Mouse (Mus musculus) heart, embryonic 16.5 days (tissue): ENCODE measurements around the gene Rmnd5a. TPM values are rescaled to one million over a fixed set of nuclear protein-coding genes. Genes with fewer than 3 reads are reported as not detected.
A peak's percentile ranks its signal among the peaks of the same experiment; 100 is the strongest.

Source experiments
- ATAC-seq: fragments of 200-750 bp; cut with Nextera tagmentation; replicated peaks from 2 replicates; pipeline ENCODE4 v1.8.0; 2017; ENCODE audit warnings: moderate number of reproducible peaks; ENCODE audit not compliant: insufficient read depth, low FRiP score; ENCODE audit errors: extremely low read depth
- H3K27ac ChIP-seq: fragments of 300-500 bp; sonication (generic); 2 replicates; pipeline ENCODE4 v1.5.1; 2014; ENCODE audit warnings: mild to moderate bottlenecking, low read length, control low read depth, moderate library complexity
- H3K27me3 ChIP-seq: fragments of 300-500 bp; sonication (generic); 2 replicates; pipeline ENCODE4 v1.6.1; 2014; ENCODE audit warnings: low read length, mixed read lengths; ENCODE audit not compliant: control insufficient read depth, insufficient read depth
- H3K36me3 ChIP-seq: fragments of 300-500 bp; sonication (generic); 2 replicates; pipeline ENCODE4 v1.6.1; 2014; ENCODE audit not compliant: control insufficient read depth, insufficient read depth
- H3K4me1 ChIP-seq: fragments of 300-500 bp; sonication (generic); 2 replicates; pipeline ENCODE4 v1.6.1; 2014; ENCODE audit warnings: low read length, mixed read lengths; ENCODE audit not compliant: control insufficient read depth, insufficient read depth
- H3K4me2 ChIP-seq: fragments of 300-500 bp; sonication (generic); 2 replicates; pipeline ENCODE4 v1.6.1; 2014; ENCODE audit warnings: low read depth, mild to moderate bottlenecking, control low read depth, low read length
- H3K4me3 ChIP-seq: fragments of 300-500 bp; sonication (generic); 2 replicates; pipeline ENCODE4 v1.5.1; 2014; ENCODE audit warnings: mild to moderate bottlenecking, control low read depth, low read length
- H3K9ac ChIP-seq: fragments of 300-500 bp; sonication (generic); 2 replicates; pipeline ENCODE4 v1.6.1; 2014; ENCODE audit warnings: low read length, control low read depth
- H3K9me3 ChIP-seq: fragments of 300-500 bp; sonication (generic); replicated peaks from 2 replicates; pipeline ENCODE4 v1.6.1; 2016; ENCODE audit warnings: low read length; ENCODE audit not compliant: control insufficient read depth
- WGBS: fragments of 180-500 bp; shearing (Covaris S2); extraction: QIAGEN DNeasy Blood & Tissue Kit; methylation state at CpG from one replicate; pipeline ENCODE4 v1.1.7; 2014; 5-methylcytosine and 5-hydroxymethylcytosine counted together
- polyA plus RNA-seq: library from polyadenylated mRNA; unstranded; fragments of >200 nt; fragmentation: Nextera tagmentation; extraction: Ambion mirVana; gene quantifications from 2 replicates; pipeline ENCODE4 v1.2.1, GENCODE M21; 2015

Gene Rmnd5a
- polyA plus RNA-seq, 1 experiment from 2014 or later, result 14.5 TPM

DNA sequence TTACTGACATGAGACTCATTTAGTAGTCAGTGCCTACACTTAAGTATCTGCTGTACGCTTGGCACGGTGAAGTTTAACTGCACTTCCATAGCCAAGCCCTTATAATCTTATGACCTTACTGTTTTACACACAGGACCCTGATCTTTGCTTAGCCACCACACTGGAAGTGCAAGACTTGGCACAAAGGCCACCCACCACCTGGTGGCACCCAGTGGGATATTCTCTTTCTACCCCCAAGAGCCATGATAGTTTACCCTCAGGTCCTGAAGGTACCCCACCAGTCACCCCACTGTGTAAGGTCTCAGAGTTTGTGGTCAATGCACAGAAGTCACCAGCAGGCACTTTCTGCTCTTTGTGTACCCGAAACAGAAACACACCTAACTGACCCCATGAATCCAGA, 89.2 kb downstream of the Rmnd5a start:
- H3K27ac ChIP-seq, result no peak overlapping the region
- no peaks in the 10 kb centered on the region for H3K36me3 ChIP-seq
- 97% methylated on average over 3 of the region's 3 CpGs for WGBS
- H3K4me1 ChIP-seq, result no peaks in the 10 kb centered on the region
- peaks cover 5% of the 10 kb centered on the region for H3K9me3 ChIP-seq
- H3K4me2 ChIP-seq, result no peak overlapping the region
- no peak for ATAC-seq
- no peaks in the 10 kb centered on the region for H3K27me3 ChIP-seq
- no peak overlapping the region for H3K9ac ChIP-seq
- no peak overlapping the region for H3K4me3 ChIP-seq

DNA sequence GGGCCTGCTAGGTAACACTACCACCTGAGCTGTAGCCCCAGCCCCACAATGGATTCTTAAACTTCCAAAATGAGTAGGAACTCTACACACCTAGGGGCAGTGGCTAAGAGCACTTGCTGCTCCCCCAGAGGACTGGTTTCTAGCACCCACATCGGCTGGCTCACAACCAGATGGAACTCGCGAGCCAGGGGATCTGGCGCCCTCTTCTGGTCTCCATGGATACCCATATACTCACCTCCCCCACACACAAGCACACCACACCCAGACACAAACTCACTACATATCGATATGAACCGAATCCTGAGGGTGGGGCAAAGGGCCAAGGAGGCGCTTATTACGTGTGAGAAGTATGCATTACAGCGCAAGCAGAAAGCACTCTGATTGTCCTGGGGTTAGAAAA, 92.4 kb downstream of the Rmnd5a start:
- no peak overlapping the region for H3K27ac ChIP-seq
- ATAC-seq, result no peak
- H3K4me3 ChIP-seq, result no peak overlapping the region
- H3K4me1 ChIP-seq, result no peaks in the 10 kb centered on the region
- H3K9ac ChIP-seq, result no peak overlapping the region
- H3K4me2 ChIP-seq, result no peak overlapping the region
- no peaks in the 10 kb centered on the region for H3K27me3 ChIP-seq
- H3K9me3 ChIP-seq, result peaks cover 5% of the 10 kb centered on the region
- 92% methylated on average over 9 of the region's 9 CpGs for WGBS
- no peaks in the 10 kb centered on the region for H3K36me3 ChIP-seq

DNA sequence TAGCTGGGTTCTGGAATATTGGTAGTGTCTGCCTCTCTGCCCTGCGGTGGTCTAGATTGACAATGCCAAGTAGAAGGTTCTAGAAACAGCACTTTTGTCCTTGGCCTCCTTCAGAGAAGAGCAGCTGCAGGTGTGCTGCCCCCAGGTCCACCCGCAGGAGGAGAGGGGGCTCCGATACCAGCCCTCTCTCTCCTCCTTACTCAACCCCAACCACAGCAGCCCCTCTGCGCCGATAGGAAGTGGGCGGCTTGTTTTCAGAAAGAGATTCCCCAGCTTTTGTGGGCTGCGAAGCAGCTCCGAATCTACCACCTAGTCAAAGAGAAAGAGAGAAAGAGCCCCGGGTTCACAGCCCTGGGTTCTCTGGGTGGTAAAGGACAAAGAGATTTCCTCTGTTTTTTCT, 99.3 kb downstream of the Rmnd5a start:
- Histone ChIP-seq H3K9ac (no peak overlapping the region), H3K9me3 (no peaks in the 10 kb centered on the region), H3K36me3 (no peaks in the 10 kb centered on the region), H3K4me2 (no peak overlapping the region), H3K27ac (no peak overlapping the region; the same call in 1 of the 2 replicates), H3K4me1 (no peaks in the 10 kb centered on the region), H3K4me3 (no peak overlapping the region), H3K27me3 (no peaks in the 10 kb centered on the region)
- 81% methylated on average over 9 of the region's 9 CpGs for WGBS
- ATAC-seq, result no peak

DNA sequence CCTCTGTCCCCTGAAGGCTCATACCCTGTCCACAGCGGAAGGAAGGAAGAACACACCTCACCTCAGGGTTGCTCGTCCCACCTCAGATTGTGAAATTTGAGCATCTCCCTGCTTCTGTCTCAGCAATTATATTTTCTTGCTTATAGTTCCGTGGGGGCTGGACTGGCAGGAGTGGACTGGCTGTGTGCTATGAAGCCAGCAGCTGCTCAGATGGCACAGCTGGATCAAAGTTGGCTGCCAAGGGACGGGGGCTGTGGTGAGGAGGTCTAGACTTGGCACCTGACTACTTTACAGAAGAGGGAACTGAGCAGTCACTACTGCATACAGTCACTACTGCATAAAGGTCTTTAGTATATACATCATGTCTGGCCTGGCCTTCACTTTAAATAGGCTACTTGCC, 101.1 kb downstream of the Rmnd5a start:
- H3K4me3 ChIP-seq, result no peak overlapping the region
- peak overlapping the region; percentile 12; the same call in 1 of the 2 replicates for H3K27ac ChIP-seq
- H3K9ac ChIP-seq, result no peak overlapping the region
- H3K27me3 ChIP-seq, result no peaks in the 10 kb centered on the region
- H3K4me1 ChIP-seq, result no peaks in the 10 kb centered on the region
- 77% methylated on average over 4 of the region's 4 CpGs for WGBS
- no peaks in the 10 kb centered on the region for H3K36me3 ChIP-seq
- no peaks in the 10 kb centered on the region for H3K9me3 ChIP-seq
- H3K4me2 ChIP-seq, result no peak overlapping the region
- no peak for ATAC-seq

DNA sequence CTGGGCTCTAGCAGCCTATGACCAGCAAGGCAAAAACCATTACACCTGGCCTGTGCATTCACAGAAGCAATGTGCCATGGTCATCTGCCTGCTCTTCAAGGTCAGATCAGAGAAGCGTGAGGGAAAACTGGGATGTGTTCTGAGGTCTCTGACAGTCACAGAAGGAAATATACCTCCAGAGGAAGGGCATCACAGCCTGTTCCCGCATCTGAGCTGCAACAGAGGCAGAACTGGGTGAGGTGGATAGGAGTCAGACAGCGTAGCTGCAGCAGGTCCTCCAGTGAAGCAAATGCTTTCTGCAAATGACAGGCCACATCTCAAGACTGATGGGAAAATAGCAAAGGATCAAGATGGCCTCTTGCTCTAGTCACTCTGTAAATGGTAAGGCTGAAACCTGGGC, 101.5 kb downstream of the Rmnd5a start:
- Histone ChIP-seq H3K4me2 (no peak overlapping the region), H3K9ac (no peak overlapping the region), H3K27me3 (no peaks in the 10 kb centered on the region), H3K4me1 (no peaks in the 10 kb centered on the region), H3K9me3 (no peaks in the 10 kb centered on the region), H3K27ac (peak overlapping the region; percentile 12; the same call in 1 of the 2 replicates), H3K4me3 (no peak overlapping the region), H3K36me3 (no peaks in the 10 kb centered on the region)
- no peak for ATAC-seq
- WGBS, result 76% methylated on average over 3 of the region's 3 CpGs

Other genes starting within 250 kb of the Rmnd5a start
- gene Fabp1, start 240.8 kb downstream of the Rmnd5a start, polyA plus RNA-seq, result 0.49 and 1.8 TPM in 2 replicates
- gene Krcc1, start 169.0 kb downstream of the Rmnd5a start, polyA plus RNA-seq, result 61.5 and 69.2 TPM in 2 replicates
- gene Smyd1, start 118.4 kb downstream of the Rmnd5a start, polyA plus RNA-seq, result 118 and 136 TPM in 2 replicates
- gene Cd8b1, start 117.8 kb downstream of the Rmnd5a start, polyA plus RNA-seq, result 3.0 and 17.6 TPM in 2 replicates
- gene Cd8a, start 67.2 kb downstream of the Rmnd5a start, polyA plus RNA-seq, result 1.5 and 12.2 TPM in 2 replicates
- 13.1 and 13.8 TPM in 2 replicates for gene Rnf103, start 53.3 kb upstream of the Rmnd5a start, polyA plus RNA-seq
- gene Chmp3, start 103.2 kb upstream of the Rmnd5a start, polyA plus RNA-seq, result 64.1 and 67.6 TPM in 2 replicates
- gene Kdm3a, start 192.4 kb upstream of the Rmnd5a start, polyA plus RNA-seq, result 34.1 and 35.1 TPM in 2 replicates